Mouse (Mus musculus): ENCODE data around the gene Cxcl2. TPM values are rescaled to one million over a fixed set of nuclear protein-coding genes. Genes with fewer than 3 reads are reported as not detected.

Gene Cxcl2
- total RNA-seq, 2 experiments from 2014 or later, result not detected

GRCm38 (mm10) chr5:90891464-90891813 is 12.2 kb upstream of the Cxcl2 start:
- DNase-seq (ENCODE audit: low spot score in 2 of 2), result no peak

DNA sequence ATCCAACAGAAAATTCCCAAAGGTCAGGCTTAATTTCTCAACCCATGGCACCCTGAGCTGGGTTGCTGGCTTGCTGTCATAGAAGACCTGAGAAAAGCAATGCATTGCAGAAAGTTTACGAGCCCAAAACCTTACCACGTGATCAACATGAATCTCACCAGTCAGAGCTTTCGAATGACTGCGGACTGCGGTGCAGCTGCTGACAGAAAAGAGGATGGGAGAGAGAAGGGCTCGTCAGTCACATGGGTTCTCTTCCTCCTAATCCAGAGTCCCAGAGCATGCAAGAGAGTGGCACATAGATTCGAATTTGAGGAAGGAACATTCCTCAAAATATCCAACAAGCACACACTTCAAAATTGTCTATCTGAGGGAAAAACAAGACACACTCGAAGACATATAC is 9.4 kb upstream of the Cxcl2 start:
- DNase-seq (ENCODE audit: low spot score in 2 of 2), result no peak

DNA sequence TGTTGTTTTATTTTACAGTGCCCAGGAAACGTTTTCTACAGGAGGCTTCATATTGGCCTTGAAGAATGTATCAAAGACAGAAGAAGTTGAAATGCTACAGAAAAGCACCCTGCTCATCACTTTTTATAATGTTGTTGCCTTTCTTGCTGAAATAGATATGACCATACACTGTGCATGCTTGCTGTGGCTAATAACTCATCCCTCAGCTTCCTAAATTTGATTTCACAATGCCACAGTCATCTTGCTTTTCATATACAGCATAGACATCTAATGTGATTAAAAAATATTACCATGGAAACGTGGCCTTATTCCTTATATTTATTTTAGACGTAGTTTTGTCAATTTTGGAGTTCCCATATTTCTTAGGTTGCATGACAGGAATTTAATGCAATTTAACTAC is 6.2 kb upstream of the Cxcl2 start:
- DNase-seq (ENCODE audit: low spot score in 2 of 2), result no peak

DNA sequence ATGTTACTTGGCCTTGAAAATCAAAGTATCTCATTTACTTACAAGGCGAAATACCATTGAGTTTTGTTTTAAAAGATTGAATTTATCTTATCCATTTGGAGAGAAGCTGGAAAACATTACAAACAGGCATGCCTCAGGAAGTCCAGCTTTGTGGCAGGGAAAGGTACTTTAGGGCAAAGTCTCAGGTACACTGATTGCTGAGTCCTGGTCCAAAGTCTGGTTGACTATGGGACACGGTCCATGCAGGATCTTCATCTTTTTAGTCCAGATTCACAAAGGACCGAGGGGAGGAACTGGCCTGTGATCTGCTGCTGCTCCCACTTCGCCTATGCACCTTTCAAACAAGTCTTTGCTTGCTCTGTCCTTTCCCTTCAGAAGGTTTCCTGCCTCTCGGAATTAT is 4.4 kb upstream of the Cxcl2 start:
- no peak for DNase-seq (ENCODE audit: low spot score in 2 of 2)

DNA sequence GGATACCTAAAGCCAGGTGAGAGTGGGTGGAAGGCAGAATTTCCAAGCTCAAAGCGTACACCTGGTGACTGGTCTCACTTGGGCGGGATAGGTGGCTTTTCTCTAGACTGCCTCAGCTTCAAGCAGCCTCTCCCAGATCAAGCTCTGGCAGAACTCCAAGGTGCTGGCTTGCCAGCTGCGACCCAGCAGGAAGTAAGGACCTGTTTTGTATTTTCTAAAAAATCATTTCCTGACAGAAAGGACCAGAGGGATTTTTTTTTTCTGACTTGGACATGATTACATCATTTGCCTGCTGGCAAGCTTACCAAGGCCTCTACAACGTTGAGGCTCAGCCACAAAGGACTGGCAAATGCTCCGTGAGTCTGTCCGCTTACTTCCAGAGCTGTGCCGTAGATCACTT is 3.5 kb upstream of the Cxcl2 start:
- no peak for DNase-seq (ENCODE audit: low spot score in 2 of 2)

DNA sequence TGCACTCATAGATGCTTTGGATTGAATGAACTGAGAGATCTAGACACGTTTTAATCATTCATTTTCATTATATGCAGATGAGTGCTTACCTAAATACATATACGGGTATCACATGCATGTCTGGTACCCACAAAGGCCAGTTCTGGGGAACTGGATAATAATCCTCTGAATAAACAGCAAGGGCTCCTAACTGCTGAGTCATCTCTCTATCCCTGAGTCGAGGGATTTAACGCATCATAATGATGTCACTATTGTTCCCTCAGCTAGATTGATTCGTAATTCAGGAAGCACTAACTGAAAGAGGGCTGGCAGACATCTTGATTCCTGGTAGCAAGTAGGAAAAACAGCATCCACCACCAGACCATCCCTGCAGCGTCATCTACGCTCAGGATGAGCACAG is 3.0 kb upstream of the Cxcl2 start:
- DNase-seq (ENCODE audit: low spot score in 2 of 2), result no peak

DNA sequence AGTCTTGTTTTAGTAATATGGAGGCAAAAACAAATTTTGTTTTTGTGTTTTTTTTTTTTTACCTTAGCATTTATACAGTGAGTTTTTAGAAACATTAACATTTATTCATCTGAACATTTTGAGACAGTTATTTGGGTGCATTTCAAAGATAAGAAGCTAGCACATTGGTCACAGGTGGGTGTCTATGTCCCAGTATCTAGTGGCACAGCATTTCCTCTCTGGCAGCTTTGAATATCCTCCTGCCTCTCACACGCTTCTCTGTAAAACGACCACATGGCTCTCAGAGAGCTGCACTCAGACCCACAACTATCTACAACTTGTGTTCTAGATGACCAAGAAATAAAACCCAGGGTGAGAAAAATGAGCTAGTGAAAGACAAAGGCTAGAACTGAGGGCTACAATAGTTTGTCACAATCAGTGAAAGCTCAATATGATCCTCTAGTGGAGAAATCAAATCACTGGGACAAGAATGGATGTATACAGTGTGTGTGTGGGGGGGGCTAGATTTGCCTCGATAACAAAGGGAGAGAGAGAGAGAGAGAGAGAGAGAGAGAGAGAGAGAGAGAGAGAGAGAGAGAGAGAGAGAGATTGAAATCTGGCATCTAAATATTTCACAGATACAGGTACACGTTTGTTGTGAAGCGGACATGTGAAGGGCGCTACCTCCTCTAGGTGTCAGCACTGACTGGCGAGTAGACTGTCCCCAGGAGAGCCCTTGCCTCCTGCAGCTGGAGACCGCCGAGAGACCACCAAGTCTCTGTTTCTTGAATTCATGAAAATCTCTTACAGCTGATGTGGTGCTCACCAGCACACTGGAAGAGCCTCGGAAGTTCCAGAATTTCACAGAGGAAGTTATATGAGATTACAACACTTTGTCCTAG is 1.1 kb upstream of the Cxcl2 start:
- no peak for DNase-seq (ENCODE audit: low spot score in 2 of 2)

- peak; percentile 32 to 80 for DNase-seq (ENCODE audit: low spot score in 2 of 2)
Measured at GRCm38 (mm10) chr5:90908983-90909382, 5.3 kb downstream of the Cxcl2 start.

DNA sequence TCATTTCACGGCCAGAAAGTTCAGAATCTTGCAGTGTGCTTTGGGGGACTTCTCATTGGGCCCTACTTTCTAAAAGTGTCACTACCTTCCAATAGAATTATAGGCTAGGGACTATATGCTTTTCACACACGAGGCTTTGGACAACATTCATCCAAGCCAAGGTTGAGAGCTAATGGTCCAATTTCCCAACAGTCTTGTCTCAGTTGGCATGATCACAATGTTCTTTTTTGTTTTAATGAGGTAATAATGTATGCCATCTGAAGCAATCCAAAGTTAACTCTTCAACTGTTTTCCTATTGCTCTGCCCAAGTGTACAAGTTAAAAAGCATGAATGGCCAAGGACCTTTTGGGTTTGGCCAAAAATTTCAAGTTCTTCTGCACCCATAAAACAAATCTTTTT is 15.8 kb downstream of the Cxcl2 start:
- no peak for DNase-seq (ENCODE audit: low spot score in 2 of 2)

GRCm38 (mm10) chr5:90922958-90923357 is 19.3 kb downstream of the Cxcl2 start:
- no peak for DNase-seq (ENCODE audit: low spot score in 2 of 2)

DNA sequence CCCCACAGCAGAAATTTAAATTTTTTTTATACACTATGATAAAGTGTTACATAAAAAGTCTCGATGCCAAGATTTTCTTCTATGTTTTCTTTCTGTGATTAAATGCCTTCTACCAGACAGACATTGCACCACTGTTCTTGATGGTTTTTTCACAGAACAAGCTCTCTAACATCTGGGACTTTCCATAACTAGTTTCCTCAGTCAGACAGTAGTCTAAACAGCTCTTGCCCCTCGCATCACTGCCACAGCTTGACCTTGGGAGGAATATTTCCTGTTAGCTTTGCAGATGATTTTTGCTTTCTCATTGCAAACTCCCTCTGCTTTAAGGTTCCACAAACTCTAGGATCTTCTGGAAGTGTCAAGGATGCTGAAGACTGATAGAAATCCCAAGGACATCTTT is 26.9 kb downstream of the Cxcl2 start:
- no peak for DNase-seq (ENCODE audit: low spot score in 2 of 2)

- peak; percentile 51 to 72 for DNase-seq (ENCODE audit: low spot score in 2 of 2)
Measured at GRCm38 (mm10) chr5:90930971-90931851, 27.5 kb downstream of the Cxcl2 start, which contains the start of gene Mthfd2l. Mthfd2l (plus strand) TSS chr5:90931117.

GRCm38 (mm10) chr5:90931911-90932310 is 28.2 kb downstream of the Cxcl2 start:
- no peak for DNase-seq (ENCODE audit: low spot score in 2 of 2)

DNA sequence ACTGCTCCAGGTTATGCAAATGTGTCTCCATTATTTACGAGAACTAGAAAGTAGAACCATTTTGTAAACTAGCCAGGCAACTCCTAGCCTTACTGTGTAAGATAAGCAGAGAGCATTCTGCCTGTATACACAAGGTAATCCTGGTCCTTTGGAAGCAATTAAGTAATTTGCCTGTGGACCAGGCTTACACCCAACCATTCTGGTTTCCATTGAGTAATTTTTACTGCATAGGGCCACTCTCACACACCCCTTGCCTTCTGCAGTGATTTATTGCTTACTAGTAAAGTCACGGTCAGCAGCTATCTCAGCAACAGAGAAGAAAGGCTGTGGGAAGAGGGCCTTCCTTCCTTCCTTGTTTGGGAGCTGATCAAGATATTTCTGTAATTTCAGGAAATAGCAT is 33.0 kb downstream of the Cxcl2 start:
- DNase-seq (ENCODE audit: low spot score in 2 of 2), result no peak

DNA sequence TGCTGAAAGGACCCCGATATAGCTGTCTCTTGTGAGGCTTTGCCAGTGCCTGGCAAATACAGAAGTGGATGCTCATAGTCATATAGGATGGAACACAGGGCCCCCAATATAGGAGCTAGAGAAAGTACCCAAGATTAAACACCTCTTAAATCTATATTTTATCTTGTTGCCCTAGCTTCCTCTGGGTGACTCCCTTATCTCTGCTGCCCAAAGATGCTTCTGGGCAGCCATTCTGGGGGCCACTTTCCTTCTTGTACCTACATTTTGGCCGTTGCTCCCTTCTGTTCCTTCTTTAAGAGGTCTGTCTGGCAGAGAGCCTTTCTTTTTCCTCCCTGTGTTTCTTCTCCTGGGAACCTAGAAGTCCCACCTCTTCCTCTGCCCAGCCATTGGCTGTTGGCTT is 41.8 kb downstream of the Cxcl2 start:
- no peak for DNase-seq (ENCODE audit: low spot score in 2 of 2)

DNA sequence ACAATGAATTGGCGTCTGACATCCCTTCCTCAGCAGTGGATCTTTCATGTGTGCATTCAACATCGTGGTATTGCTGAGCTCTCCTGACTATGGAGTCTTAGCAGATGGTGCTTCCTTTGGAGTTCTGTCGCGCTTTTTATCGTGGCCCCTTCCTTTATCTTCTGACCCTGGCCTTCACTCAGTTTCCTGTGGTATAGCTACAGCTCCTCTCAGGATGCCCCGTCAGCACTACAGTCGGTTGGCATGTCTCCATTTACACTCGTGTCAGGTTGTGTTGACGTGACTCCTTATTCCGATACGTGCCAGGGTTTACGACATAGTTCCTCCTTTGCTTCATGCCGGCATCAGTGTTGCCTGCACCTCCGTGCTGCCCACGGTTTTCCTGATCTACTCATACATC is 45.8 kb downstream of the Cxcl2 start:
- DNase-seq (ENCODE audit: low spot score in 2 of 2), result no peak

GRCm38 (mm10) chr5:90951475-90951874 is 47.8 kb downstream of the Cxcl2 start:
- DNase-seq (ENCODE audit: low spot score in 2 of 2), result peak; percentile 51 to 87

DNA sequence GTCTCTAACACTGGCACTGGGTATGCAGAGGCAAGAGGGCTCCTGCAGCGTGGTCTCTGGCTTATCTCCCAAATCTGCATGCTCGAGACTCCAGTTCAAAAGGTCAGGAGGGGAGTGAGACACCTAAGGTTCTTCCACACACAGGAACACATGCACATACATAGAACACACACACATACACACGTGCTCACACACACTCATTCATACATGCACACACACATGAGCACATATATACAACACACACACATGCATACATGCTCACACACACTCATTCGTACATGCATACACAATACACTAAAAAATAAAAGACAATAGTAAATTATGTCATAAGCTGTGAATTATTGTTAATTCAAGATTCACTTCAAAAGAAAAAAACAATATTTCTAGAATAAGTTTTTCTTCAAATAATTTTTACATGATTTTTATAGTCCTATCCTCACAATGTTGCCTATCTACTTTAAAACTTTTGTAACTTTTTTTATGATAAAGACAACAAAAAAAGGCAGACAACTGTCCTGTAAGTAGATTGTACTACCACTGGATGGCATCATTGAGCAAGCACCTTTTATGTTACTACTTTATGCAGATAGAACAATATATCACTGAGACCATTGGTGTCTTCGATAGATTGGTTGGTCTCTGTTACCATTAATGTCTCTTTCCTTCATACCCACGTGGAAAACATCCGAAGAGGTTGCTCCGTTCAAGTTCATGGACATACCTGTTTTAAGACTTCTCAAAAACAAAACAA is 49.2 kb downstream of the Cxcl2 start:
- no peak for DNase-seq (ENCODE audit: low spot score in 2 of 2)

Measured in layer of hippocampus, adult 18-20 months (tissue).